Mouse (Mus musculus) CH12.LX (cell line): ENCODE data around the gene Chst13. TPM values are rescaled to one million over a fixed set of nuclear protein-coding genes. Genes with fewer than 3 reads are reported as not detected.
A peak's percentile ranks its signal among the peaks of the same experiment; 100 is the strongest.

Source experiments
- DNase-seq: peaks from one replicate; pipeline ENCODE4 v3.0.0-alpha.2; 2013; ENCODE audit errors: extremely low read depth
- H3K27ac ChIP-seq: 2 replicates; pipeline ENCODE4 v1.5.1; 2012; ENCODE audit warnings: low read depth, mild to moderate bottlenecking, control low read depth, moderate library complexity; ENCODE audit not compliant: insufficient read depth
- H3K27me3 ChIP-seq: replicated peaks from 2 replicates; pipeline ENCODE3; 2012; ENCODE audit warnings: inconsistent platforms
- H3K36me3 ChIP-seq, 2 experiments: replicated peaks in 1 of 2; 2 replicates each; pipeline versions ENCODE3 to v1.6.1; 2012; ENCODE audit warnings: inconsistent platforms in 1 of 2, low read length in 1 of 2, mild to moderate bottlenecking in 1 of 2, mixed read lengths in 1 of 2, moderate library complexity in 1 of 2; ENCODE audit not compliant: control insufficient read depth in 1 of 2, insufficient read depth in 1 of 2
- H3K4me1 ChIP-seq, 2 experiments: 2 replicates each; pipeline ENCODE4 v1.6.1; 2012; ENCODE audit warnings: inconsistent platforms in 1 of 2, moderate library complexity in 1 of 2; ENCODE audit not compliant: insufficient read depth in 2 of 2, control insufficient read depth in 1 of 2
- H3K4me2 ChIP-seq: 2 replicates; pipeline ENCODE4 v1.6.1; 2012; ENCODE audit warnings: low read depth, mild to moderate bottlenecking, control low read depth; ENCODE audit not compliant: poor library complexity, insufficient read depth, severe bottlenecking
- H3K4me3 ChIP-seq, 3 experiments: fragments of 150-350 bp in 1 of 3; sonication (generic) in 1 of 3; replicated peaks in 1 of 3; 2 replicates each; pipeline versions ENCODE3 to v1.5.1; 2011 to 2012; ENCODE audit warnings: low read depth in 2 of 3, low read length in 2 of 3, mild to moderate bottlenecking in 2 of 3, moderate library complexity in 2 of 3, control low read depth in 1 of 3, improper control_type of control experiment in 1 of 3, inconsistent platforms in 1 of 3, mixed read lengths in 1 of 3; ENCODE audit not compliant: poor library complexity in 1 of 3
- H3K79me2 ChIP-seq: replicated peaks from 2 replicates; pipeline ENCODE4 v1.6.1; 2012; ENCODE audit warnings: mild to moderate bottlenecking, moderate library complexity; ENCODE audit not compliant: control insufficient read depth, poor library complexity, insufficient read depth, severe bottlenecking; ENCODE audit errors: extremely low read depth
- H3K9ac ChIP-seq: 2 replicates; pipeline ENCODE4 v1.6.1; 2012; ENCODE audit warnings: low read depth, mild to moderate bottlenecking, control low read depth, moderate library complexity; ENCODE audit not compliant: insufficient read depth
- H3K9me3 ChIP-seq: replicated peaks from 2 replicates; pipeline ENCODE3; 2012; ENCODE audit warnings: low read length, inconsistent platforms, mixed read lengths
- BHLHE40 ChIP-seq: IDR thresholded peaks from 2 replicates; pipeline ENCODE4 v1.6.1; 2011; ENCODE audit warnings: mild to moderate bottlenecking, low read depth, low read length, improper control_type of control experiment
- HCFC1 ChIP-seq: IDR thresholded peaks from 2 replicates; pipeline ENCODE4 v1.6.1; 2012; ENCODE audit warnings: low read depth, mild to moderate bottlenecking, inconsistent platforms, low read length, improper control_type of control experiment
- JUN ChIP-seq: IDR thresholded peaks from 2 replicates; pipeline ENCODE4 v1.6.1; 2011; ENCODE audit warnings: low read depth, mild to moderate bottlenecking, low read length, improper control_type of control experiment, moderate library complexity; ENCODE audit not compliant: insufficient read depth
- KAT2A ChIP-seq: IDR thresholded peaks from 2 replicates; pipeline ENCODE4 v1.6.1; 2012; ENCODE audit warnings: low read length, improper control_type of control experiment, inconsistent platforms; ENCODE audit not compliant: insufficient replicate concordance
- MAFK ChIP-seq: IDR thresholded peaks from 2 replicates; pipeline ENCODE4 v1.6.1; 2011; ENCODE audit warnings: low read length, improper control_type of control experiment; ENCODE audit not compliant: insufficient replicate concordance
- MAZ ChIP-seq: IDR thresholded peaks from 2 replicates; pipeline ENCODE4 v1.6.1; 2012; ENCODE audit warnings: low read depth, mild to moderate bottlenecking, inconsistent platforms, low read length, improper control_type of control experiment, moderate library complexity
- MEF2A ChIP-seq: IDR thresholded peaks from 2 replicates; pipeline ENCODE4 v1.6.1; 2014; ENCODE audit warnings: low read depth, mild to moderate bottlenecking, inconsistent platforms, low read length, improper control_type of control experiment, borderline replicate concordance
- POLR2AphosphoS2 ChIP-seq: IDR thresholded peaks from 2 replicates; pipeline ENCODE4 v1.6.1; 2011; ENCODE audit warnings: low read depth, low read length, improper control_type of control experiment
- RCOR1 ChIP-seq: conservative IDR thresholded peaks from 2 replicates; pipeline ENCODE4 v1.6.1; 2012; ENCODE audit warnings: low read depth, mild to moderate bottlenecking, inconsistent platforms, low read length, improper control_type of control experiment
- SIN3A ChIP-seq: IDR thresholded peaks from 2 replicates; pipeline ENCODE4 v1.6.1; 2012; ENCODE audit warnings: low read length, improper control_type of control experiment, inconsistent platforms
- SMC3 ChIP-seq: IDR thresholded peaks from 2 replicates; pipeline ENCODE4 v1.6.1; 2011; ENCODE audit warnings: low read depth, low read length, improper control_type of control experiment
- TBP ChIP-seq: conservative IDR thresholded peaks from 2 replicates; pipeline ENCODE4 v1.6.1; 2011; ENCODE audit warnings: low read depth, low read length, improper control_type of control experiment
- USF1 ChIP-seq: IDR thresholded peaks from 2 replicates; pipeline ENCODE4 v1.6.1; 2014; ENCODE audit warnings: low read depth, mild to moderate bottlenecking, inconsistent platforms, low read length, improper control_type of control experiment
- ZMIZ1 ChIP-seq: IDR thresholded peaks from 2 replicates; pipeline ENCODE4 v1.6.1; 2012; ENCODE audit warnings: low read depth, mild to moderate bottlenecking, inconsistent platforms, low read length, improper control_type of control experiment
- ZNF384 ChIP-seq: IDR thresholded peaks from 2 replicates; pipeline ENCODE4 v1.6.1; 2012; ENCODE audit warnings: low read depth, low read length, improper control_type of control experiment, inconsistent platforms
- dilution Hi-C: fragments of 300-500 bp; cut with MboI; formaldehyde crosslinking; loops from 2 replicates; pipeline ENCODE4 v1.14.3; 2020; ENCODE audit warnings: low sequenced_read_pairs; ENCODE audit not compliant: extremely low pct_unique_long_range_greater_than_20kb, extremely low pct_ligation_motif_present
- in situ Hi-C: fragments of 300-500 bp; cut with MboI; formaldehyde crosslinking; loops from 3 replicates; pipeline ENCODE4 v1.14.3; 2019; ENCODE audit warnings: low sequenced_read_pairs, low pct_ligation_motif_present, low pct_unique_long_range_greater_than_20kb, mixed read lengths
- polyA plus RNA-seq: library from polyadenylated mRNA; unstranded; fragments of >175 nt; gene quantifications from 2 replicates; pipeline ENCODE4 v1.2.1, GENCODE M21; 2012; ENCODE audit warnings: low read depth; ENCODE audit not compliant: insufficient read length
- total RNA-seq, 2 experiments: library from RNA; depleted of rRNA; stranded (reverse); fragments of 300-350 nt in 1 of 2; fragments of >200 nt in 1 of 2; gene quantifications; 2 replicates each; pipeline ENCODE4 v1.2.3; 2012 to 2014

Chst13 gene
- total and polyA plus RNA-seq, 3 experiments, result 0.13 TPM; not detected in 2

- Histone ChIP-seq H3K9me3 (no peaks in the 10 kb centered on the region), H3K27ac (no peak overlapping the region), H3K4me1 (peaks cover 0 to 4% of the 10 kb centered on the region in 2 experiments; a peak in 1 of 4 replicates), H3K4me2 (no peak overlapping the region), H3K4me3 (no peak overlapping the region), H3K36me3 (no peaks in the 10 kb centered on the region), H3K79me2 (no peaks in the 10 kb centered on the region), H3K9ac (no peak overlapping the region), H3K27me3 (peaks cover 41% of the 10 kb centered on the region)
- dilution Hi-C loops, result no loop called here
- no peak for DNase-seq
- TF ChIP-seq SIN3A (no peak), TBP (no peak), HCFC1 (no peak), KAT2A (no peak), ZNF384 (no peak), ZMIZ1 (no peak), SMC3 (no peak), USF1 (no peak)
- in situ Hi-C loops, result no loop called here
These were observed 36.1 kb upstream of the Chst13 start for GRCm38 (mm10) chr6:90360922-90361614.

- no peak overlapping the region for H3K4me3 ChIP-seq
- H3K27me3 ChIP-seq, result peaks cover 50% of the 10 kb centered on the region
- no peaks in the 10 kb centered on the region for H3K9me3 ChIP-seq
- H3K4me2 ChIP-seq, result no peak overlapping the region
- no peaks in the 10 kb centered on the region for H3K36me3 ChIP-seq
- no peaks in the 10 kb centered on the region for H3K79me2 ChIP-seq
- 0 out of 2 replicates have a peak, but pooled peaks have one; percentile 18 for TF ChIP-seq BHLHE40
- no peak for TF ChIP-seq MAFK
- TF ChIP-seq MAZ, result no peak
- TF ChIP-seq MEF2A, result no peak
- TF ChIP-seq RCOR1, result no peak
- no peak; the same call in 1 of the 2 replicates for TF ChIP-seq JUN
- no peak for TF ChIP-seq HCFC1
- TF ChIP-seq POLR2AphosphoS2, result no peak
- peaks cover 0 to 4% of the 10 kb centered on the region in 2 experiments; a peak in 1 of 4 replicates for H3K4me1 ChIP-seq
- H3K9ac ChIP-seq, result no peak overlapping the region
- H3K27ac ChIP-seq, result no peak overlapping the region
- in situ Hi-C loops, result no loop called here
- dilution Hi-C loops, result no loop called here
- DNase-seq, result no peak
These were observed 35.2 kb upstream of the Chst13 start for GRCm38 (mm10) chr6:90360024-90360781.
